Comparison of ENCODE assay signal across 13 mouse cellular contexts in the genomic region with DNA sequence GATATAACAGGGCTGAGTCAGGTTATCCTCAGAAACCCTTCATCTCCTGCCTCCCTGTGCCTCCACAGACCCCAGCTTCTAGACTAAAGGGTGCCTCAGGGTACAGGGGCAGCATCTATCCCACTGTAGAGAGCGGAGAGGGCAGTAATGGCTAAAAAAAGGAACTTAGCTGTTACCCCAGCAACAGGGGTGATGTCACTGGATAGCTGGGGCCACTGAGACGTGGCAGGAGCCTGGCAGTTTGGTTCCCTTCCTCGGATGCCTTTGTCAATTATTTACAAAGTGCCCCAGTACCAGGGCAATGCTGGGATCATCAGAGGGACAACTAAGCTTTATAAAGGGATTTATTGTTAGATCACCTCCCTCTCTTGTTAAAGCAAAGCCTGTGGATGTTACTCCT. TPM values are rescaled to one million over a fixed set of nuclear protein-coding genes. Genes with fewer than 3 reads are reported as not detected.
A peak's percentile ranks its signal among the peaks of the same experiment; 100 is the strongest.
DNase-seq lines count a peak whose midpoint lies in the region; TF ChIP-seq lines count a peak whose summit lies in the region.
"Had no signal": no experiment of that assay in that cellular context is flagged by ENCODE, and none has a peak within 500 bp of the region (broad histone marks: within the 10 kb centered on the region; RNA-seq: fewer than 3 reads in every experiment).

No protein-coding gene starts in this region.

- no peak for DNase-seq in testis, postnatal 10 days (ENCODE audit: low spot score)
- DNase-seq in kidney, adult 11 months, result peak; percentile 67
- DNase-seq in kidney, postnatal 25 days, result peak; percentile 59 to 82
- no peak for DNase-seq in right cerebral cortex, adult 2 months (ENCODE audit: low spot score in 2 of 2)
- DNase-seq in layer of hippocampus, adult 9-10 months (ENCODE audit: low spot score), result no peak
- DNase-seq in adipocyte (ENCODE audit: low spot score), result no peak
- DNase-seq: cerebellum, postnatal 10 days; lung, embryonic 14.5 days; spleen, adult 18-20 months had no signal

- no peaks in the 10 kb centered on the region for H3K27me3 ChIP-seq in testis, adult 2 months (ENCODE audit: control insufficient read depth, insufficient read depth, low read length)
- H3K27me3 ChIP-seq: hindbrain, embryonic 13.5 days had no signal

- H3K4me1 ChIP-seq in testis, adult 2 months (ENCODE audit: control insufficient read depth, insufficient read depth, low read length), result no peaks in the 10 kb centered on the region; the same call in 1 of the 2 replicates
- H3K4me1 ChIP-seq: hindbrain, embryonic 13.5 days had no signal

- TF ChIP-seq CTCF in testis, adult 2 months (IDR thresholded peaks at IDR 0.05; ENCODE audit: control insufficient read depth, insufficient read depth, insufficient replicate concordance, low read depth, low read length), result no peak

- peak overlapping the region; percentile 32 for H3K4me3 ChIP-seq in testis, adult 2 months (ENCODE audit: control insufficient read depth, low read depth, low read length)
- H3K4me3 ChIP-seq: embryonic facial prominence, embryonic 10.5 days; hindbrain, embryonic 13.5 days; layer of hippocampus, adult 2 months had no signal

- H3K36me3 ChIP-seq in testis, adult 2 months (ENCODE audit: control insufficient read depth, insufficient read depth, low read length), result no peaks in the 10 kb centered on the region
- H3K36me3 ChIP-seq: embryonic facial prominence, embryonic 10.5 days; hindbrain, embryonic 13.5 days had no signal

- no peak for TF ChIP-seq POLR2A in testis, adult 2 months (IDR thresholded peaks at IDR 0.05; ENCODE audit: control insufficient read depth, low read depth, low read length)

- H3K27ac ChIP-seq in testis, adult 2 months (ENCODE audit: control insufficient read depth, insufficient read depth, low read depth, low read length), result no peak overlapping the region
- H3K27ac ChIP-seq: embryonic facial prominence, embryonic 10.5 days; hindbrain, embryonic 13.5 days; layer of hippocampus, adult 2 months had no signal

RNA-seq across cellular contexts. Expression of a gene that starts 12.6 kb away (rescaled TPM):
- polyA plus RNA-seq in testis, adult 2 months (2012; rRNA removed), result 179 and 183 TPM in 2 replicates

Comparison
In these comparisons a context has a peak if more than half of its experiments do, and no peak if none do; other contexts are left out.
1. DNase-seq: peak in kidney, adult 11 months (single experiment) and kidney, postnatal 25 days (2 of 2); none in testis, postnatal 10 days (single experiment), right cerebral cortex, adult 2 months (0 of 2), layer of hippocampus, adult 9-10 months (single experiment) and adipocyte (single experiment).